In the genomic region with DNA sequence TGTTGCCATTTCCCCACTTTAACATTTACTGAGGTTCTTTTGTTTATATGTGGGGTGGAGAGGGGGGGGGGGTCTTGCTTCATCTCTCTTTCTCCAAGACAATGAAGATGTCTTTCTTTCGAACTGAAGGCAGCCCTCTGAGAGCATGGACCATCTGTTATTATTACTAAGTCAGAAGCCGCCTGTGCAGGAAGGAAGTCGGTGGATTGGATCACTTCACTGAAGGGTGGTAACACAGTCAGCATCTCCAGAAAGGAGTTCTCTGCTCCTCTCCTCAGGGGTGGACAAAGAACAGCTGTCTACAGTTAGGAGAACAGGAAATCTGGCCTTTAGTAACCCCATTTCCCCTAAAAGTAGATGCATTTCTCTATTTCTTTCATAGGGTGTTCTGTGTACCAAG, we compare ENCODE assay signal across 31 mouse cellular contexts.
"Had no signal": no experiment of that assay in that cellular context is flagged by ENCODE, and none has a peak within 500 bp of the region (broad histone marks: within the 10 kb centered on the region; RNA-seq: fewer than 3 reads in every experiment).

No protein-coding gene starts in this region.

- H3K9ac ChIP-seq: limb, embryonic 12.5 days; limb, embryonic 13.5 days; limb, embryonic 15.5 days; liver, embryonic 12.5 days; liver, embryonic 13.5 days; liver, embryonic 14.5 days; liver, embryonic 15.5 days; liver, postnatal 0 days; lung, embryonic 14.5 days; lung, embryonic 15.5 days; midbrain, embryonic 12.5 days; midbrain, embryonic 13.5 days; midbrain, embryonic 15.5 days had no signal

- ATAC-seq: liver, embryonic 12.5 days; liver, postnatal 0 days; lung, postnatal 0 days; midbrain, embryonic 13.5 days; midbrain, embryonic 15.5 days; midbrain, embryonic 16.5 days had no signal

- DNase-seq: left cerebral cortex, postnatal 4 days; liver; liver, embryonic 13.5 days; liver, postnatal 0 days; lung, adult 18-20 months; lung, adult 2 months; lung, embryonic 14.5 days; lung, postnatal 10 days; lung, postnatal 14 days; lung, postnatal 36 days; lung, postnatal 4 days; midbrain, embryonic 14.5 days had no signal

- H3K9me3 ChIP-seq: limb, embryonic 10.5 days; limb, embryonic 15.5 days; liver, embryonic 12.5 days; liver, embryonic 13.5 days; liver, embryonic 15.5 days; lung, embryonic 15.5 days; midbrain, embryonic 12.5 days; midbrain, embryonic 13.5 days; midbrain, embryonic 15.5 days had no signal

- H3K4me1 ChIP-seq: limb, embryonic 12.5 days; limb, embryonic 13.5 days; limb, embryonic 15.5 days; liver, embryonic 12.5 days; liver, embryonic 13.5 days; liver, embryonic 15.5 days; lung, embryonic 15.5 days; megakaryocyte, embryonic 14.5 days; midbrain, embryonic 10.5 days; midbrain, embryonic 12.5 days; midbrain, embryonic 13.5 days; midbrain, embryonic 15.5 days had no signal

- H3K4me3 ChIP-seq: limb, embryonic 10.5 days; limb, embryonic 12.5 days; limb, embryonic 13.5 days; limb, embryonic 15.5 days; liver, embryonic 12.5 days; liver, embryonic 13.5 days; liver, embryonic 15.5 days; lung, embryonic 15.5 days; megakaryocyte, embryonic 14.5 days; midbrain, embryonic 10.5 days; midbrain, embryonic 12.5 days; midbrain, embryonic 13.5 days; midbrain, embryonic 15.5 days; myocyte had no signal

- H3K27ac ChIP-seq: limb, embryonic 10.5 days; limb, embryonic 12.5 days; limb, embryonic 13.5 days; limb, embryonic 15.5 days; liver, embryonic 12.5 days; liver, embryonic 13.5 days; liver, embryonic 14.5 days; liver, embryonic 15.5 days; lung, embryonic 15.5 days; macrophage; midbrain, embryonic 10.5 days; midbrain, embryonic 12.5 days; midbrain, embryonic 13.5 days; midbrain, embryonic 15.5 days had no signal

- H3K36me3 ChIP-seq: limb, embryonic 10.5 days; limb, embryonic 12.5 days; limb, embryonic 13.5 days; limb, embryonic 15.5 days; liver, embryonic 12.5 days; liver, embryonic 13.5 days; liver, embryonic 15.5 days; lung, embryonic 15.5 days; midbrain, embryonic 10.5 days; midbrain, embryonic 12.5 days; midbrain, embryonic 13.5 days; midbrain, embryonic 15.5 days had no signal

- H3K4me2 ChIP-seq: limb, embryonic 12.5 days; limb, embryonic 13.5 days; limb, embryonic 15.5 days; liver, embryonic 11.5 days; liver, embryonic 12.5 days; liver, embryonic 13.5 days; liver, embryonic 15.5 days; lung, embryonic 14.5 days; lung, embryonic 15.5 days; midbrain, embryonic 11.5 days; midbrain, embryonic 12.5 days; midbrain, embryonic 13.5 days; midbrain, embryonic 15.5 days had no signal

- H3K27me3 ChIP-seq: limb, embryonic 12.5 days; limb, embryonic 13.5 days; limb, embryonic 15.5 days; liver, embryonic 12.5 days; liver, embryonic 13.5 days; liver, embryonic 15.5 days; lung, embryonic 15.5 days; megakaryocyte, embryonic 14.5 days; midbrain, embryonic 12.5 days; midbrain, embryonic 13.5 days; midbrain, embryonic 15.5 days had no signal
